21 mouse cellular contexts compared by ENCODE assay signal in genomic region chr3:100906128-100906527, GRCm38 (mm10). TPM values are rescaled to one million over a fixed set of nuclear protein-coding genes. Genes with fewer than 3 reads are reported as not detected.
A peak's percentile ranks its signal among the peaks of the same experiment; 100 is the strongest.
DNase-seq lines count a peak whose midpoint lies in the region; ATAC-seq and TF ChIP-seq lines count a peak whose summit lies in the region.
"Had no signal": no experiment of that assay in that cellular context is flagged by ENCODE, and none has a peak within 500 bp of the region (broad histone marks: within the 10 kb centered on the region; RNA-seq: fewer than 3 reads in every experiment).

No protein-coding gene starts in this region.

- 31% methylated on average over 6 of the region's 6 CpGs for WGBS in lung, postnatal 0 days
- 25% methylated on average over 6 of the region's 6 CpGs for WGBS in intestine, postnatal 0 days

- no peak overlapping the region for H3K27ac ChIP-seq in lung, postnatal 0 days (ENCODE audit: low read length)
- H3K27ac ChIP-seq in intestine, postnatal 0 days (ENCODE audit: low read depth, low read length) = no peak overlapping the region
- H3K27ac ChIP-seq: embryonic facial prominence, embryonic 15.5 days; forebrain, embryonic 10.5 days; hindbrain, embryonic 10.5 days; hindbrain, embryonic 15.5 days had no signal

- TF ChIP-seq CTCF in lung, postnatal 0 days (IDR thresholded peaks at IDR 0.05) = no peak
- TF ChIP-seq CTCF in intestine, postnatal 0 days (IDR thresholded peaks at IDR 0.05; ENCODE audit: low read depth) = no peak

- H3K9me3 ChIP-seq in lung, postnatal 0 days (ENCODE audit: low read length) = no peaks in the 10 kb centered on the region
- H3K9me3 ChIP-seq in megakaryocyte, embryonic 14.5 days = no peaks in the 10 kb centered on the region
- H3K9me3 ChIP-seq in intestine, postnatal 0 days (ENCODE audit: control insufficient read depth) = no peaks in the 10 kb centered on the region
- H3K9me3 ChIP-seq: embryonic facial prominence, embryonic 15.5 days; forebrain, embryonic 10.5 days; hindbrain, embryonic 10.5 days; hindbrain, embryonic 15.5 days had no signal

- no peaks in the 10 kb centered on the region for H3K36me3 ChIP-seq in lung, postnatal 0 days (ENCODE audit: insufficient read depth, low read length)
- H3K36me3 ChIP-seq in megakaryocyte, embryonic 14.5 days (replicated peaks; ENCODE audit: low read length) = no peaks in the 10 kb centered on the region
- H3K36me3 ChIP-seq in intestine, postnatal 0 days (ENCODE audit: control insufficient read depth, insufficient read depth) = no peaks in the 10 kb centered on the region
- H3K36me3 ChIP-seq: embryonic facial prominence, embryonic 15.5 days; forebrain, embryonic 10.5 days; hindbrain, embryonic 10.5 days; hindbrain, embryonic 15.5 days had no signal

- H3K27me3 ChIP-seq in lung, postnatal 0 days (replicated peaks; ENCODE audit: insufficient read depth, low read length) = no peaks in the 10 kb centered on the region
- H3K27me3 ChIP-seq in megakaryocyte, embryonic 14.5 days (replicated peaks) = peaks cover 10% of the 10 kb centered on the region
- no peaks in the 10 kb centered on the region for H3K27me3 ChIP-seq in intestine, postnatal 0 days (replicated peaks; ENCODE audit: control insufficient read depth, insufficient read depth, low read length)
- H3K27me3 ChIP-seq: embryonic facial prominence, embryonic 15.5 days; hindbrain, embryonic 15.5 days had no signal

- H3K4me1 ChIP-seq in lung, postnatal 0 days (ENCODE audit: insufficient read depth, low read depth, low read length) = no peaks in the 10 kb centered on the region
- H3K4me1 ChIP-seq in megakaryocyte, embryonic 14.5 days = peaks cover 26% of the 10 kb centered on the region
- no peaks in the 10 kb centered on the region for H3K4me1 ChIP-seq in intestine, postnatal 0 days (replicated peaks; ENCODE audit: control insufficient read depth, insufficient read depth, low read length)
- H3K4me1 ChIP-seq: forebrain, embryonic 10.5 days; hindbrain, embryonic 10.5 days; hindbrain, embryonic 15.5 days had no signal

- peak; percentile 37; the same call in 1 of the 2 replicates for ATAC-seq in lung, postnatal 0 days
- ATAC-seq in common myeloid progenitor, adult 5-6 weeks (replicated peaks; ENCODE audit: low read depth, poor library complexity, severe bottlenecking) = peak; percentile 71
- no peak for ATAC-seq in intestine, postnatal 0 days
- ATAC-seq: CD4-positive, CD25-positive, alpha-beta regulatory T cell, adult 4 months; forebrain, embryonic 14.5 days; intestine, embryonic 16.5 days had no signal

- H3K9ac ChIP-seq in lung, postnatal 0 days (replicated peaks; ENCODE audit: low read depth) = no peak overlapping the region
- H3K9ac ChIP-seq in intestine, postnatal 0 days (ENCODE audit: low read depth, low read length) = no peak overlapping the region
- H3K9ac ChIP-seq: embryonic facial prominence, embryonic 15.5 days; hindbrain, embryonic 15.5 days had no signal

- DNase-seq in lung, postnatal 0 days (ENCODE audit: low spot score) = no peak
- DNase-seq in lung, postnatal 4 days = no peak
- DNase-seq in gastrocnemius, postnatal 4 days (ENCODE audit: low spot score in 2 of 2) = no peak
- no peak for DNase-seq in testis, postnatal 10 days (ENCODE audit: low spot score)
- DNase-seq: adrenal gland, adult 2 months; adrenal gland, postnatal 25 days; cerebellum, adult 2 months; embryo, embryonic 11 days; gastrocnemius, postnatal 36 days; heart, postnatal 10 days had no signal

- 0 out of 2 replicates have a peak, but pooled peaks have one; percentile 24 for TF ChIP-seq EP300 in lung, postnatal 0 days (IDR thresholded peaks at IDR 0.05)

- no peak overlapping the region for H3K4me3 ChIP-seq in lung, postnatal 0 days (ENCODE audit: low read depth, low read length)
- H3K4me3 ChIP-seq in megakaryocyte, embryonic 14.5 days (replicated peaks) = peak overlapping the region; percentile 15
- no peak overlapping the region for H3K4me3 ChIP-seq in intestine, postnatal 0 days (ENCODE audit: low read depth, low read length)
- H3K4me3 ChIP-seq: embryonic facial prominence, embryonic 15.5 days; erythroblast, embryonic 14.5 days; forebrain, embryonic 10.5 days; hindbrain, embryonic 10.5 days; hindbrain, embryonic 15.5 days had no signal

- no peak overlapping the region for H3K4me2 ChIP-seq in lung, postnatal 0 days (replicated peaks; ENCODE audit: low read depth, low read length)
- H3K4me2 ChIP-seq in intestine, postnatal 0 days (replicated peaks; ENCODE audit: low read depth) = no peak overlapping the region
- H3K4me2 ChIP-seq: embryonic facial prominence, embryonic 15.5 days; hindbrain, embryonic 15.5 days had no signal

RNA-seq across cellular contexts. Expression of gene Trim45, which starts 15.9 kb away (rescaled TPM):
- polyA plus RNA-seq in lung, postnatal 0 days (2015; fragmentation: Nextera tagmentation; extraction: Ambion mirVana) = 2.7 and 2.8 TPM in 2 replicates
- total RNA-seq in common myeloid progenitor, adult 5-6 weeks (2017) = 6.2 and 7.6 TPM in 2 replicates
- polyA plus RNA-seq in megakaryocyte, embryonic 14.5 days (2012; ENCODE audit: insufficient read depth, low replicate concordance) = 0.70 TPM in 1 of 2 replicates, not detected in the other
- polyA plus RNA-seq in intestine, postnatal 0 days (2015; fragmentation: Nextera tagmentation; extraction: Ambion mirVana) = 1.6 TPM in 2 replicates
- 10 to 100 TPM; 15.1 to 15.9 TPM for total RNA-seq in gastrocnemius, postnatal 4 days (2021)
